Mouse (Mus musculus): ENCODE results near the gene Mpg. TPM values are rescaled to one million over a fixed set of nuclear protein-coding genes. Genes with fewer than 3 reads are reported as not detected.

The Mpg gene
- total RNA-seq, 2 experiments from 2014 or later = 6.7 TPM

DNA sequence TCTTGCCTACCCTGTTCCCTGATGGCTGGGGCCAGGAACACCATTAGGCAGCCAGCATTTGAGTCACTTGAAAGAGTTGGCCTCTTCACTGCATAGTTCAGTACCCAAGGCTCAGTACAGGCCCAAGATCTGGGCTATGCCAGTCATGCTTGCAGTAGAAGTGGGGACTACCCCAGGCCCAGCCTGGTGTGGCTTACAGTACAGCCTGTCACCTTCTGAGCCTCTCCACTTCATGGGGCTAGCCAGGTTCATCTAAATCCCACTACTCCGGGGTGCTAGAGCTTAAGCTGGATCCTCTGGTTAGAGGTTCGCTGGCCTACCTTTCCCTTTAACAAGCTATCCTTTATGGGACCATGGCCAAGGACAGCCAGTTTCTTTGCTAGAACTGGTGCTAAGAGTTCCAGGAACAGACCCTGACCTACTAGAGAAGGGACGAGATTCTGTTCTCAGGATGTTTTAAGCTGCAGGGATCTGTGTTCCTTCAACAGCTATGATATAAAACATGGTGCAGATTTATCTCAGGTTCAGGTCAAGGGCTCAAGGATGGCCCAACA is 2.1 kb downstream of the Mpg start:
- intact Hi-C loops (cut with DNase I) = no loop called here
- DNase-seq = no peak

DNA sequence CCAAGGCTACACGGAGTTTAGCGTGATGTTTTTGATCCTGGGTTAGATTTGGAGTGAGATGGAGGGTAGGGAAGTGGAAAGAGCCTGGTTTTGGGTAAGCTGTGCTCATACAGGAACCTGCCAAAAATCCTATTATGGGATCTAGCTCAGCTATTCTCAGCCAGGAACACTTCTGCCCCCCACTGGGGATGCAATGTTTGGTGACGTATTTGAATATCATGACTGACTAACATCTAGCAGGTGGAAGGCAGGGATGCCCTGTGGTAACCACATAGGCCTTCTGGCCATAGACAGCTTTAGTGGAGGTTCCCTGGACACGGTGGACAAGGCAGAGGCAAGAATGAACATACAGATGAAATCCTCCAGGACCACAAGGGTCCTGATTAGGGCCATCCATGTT is 3.9 kb downstream of the Mpg start:
- DNase-seq = no peak
- intact Hi-C loops (cut with DNase I) = no loop called here

DNA sequence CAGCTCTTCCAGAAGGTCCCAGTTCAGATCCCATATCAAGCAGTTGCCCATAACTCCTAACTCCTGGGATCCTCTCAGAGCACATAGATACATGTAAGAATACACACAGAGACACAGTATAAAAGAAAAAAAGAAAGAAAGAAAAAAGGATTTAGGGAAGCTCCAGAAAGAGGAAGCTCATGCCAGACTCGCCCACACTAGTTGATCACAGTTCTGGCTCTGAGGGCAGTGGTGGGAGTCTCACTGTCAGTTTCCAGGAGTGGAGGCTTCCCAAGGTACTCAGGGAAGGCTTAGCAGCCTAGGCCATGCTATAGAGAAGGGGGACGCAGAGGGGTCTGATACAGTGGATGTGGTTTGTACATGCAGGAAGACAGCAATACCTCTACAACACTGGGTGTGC is 4.8 kb downstream of the Mpg start:
- no peak for DNase-seq

DNA sequence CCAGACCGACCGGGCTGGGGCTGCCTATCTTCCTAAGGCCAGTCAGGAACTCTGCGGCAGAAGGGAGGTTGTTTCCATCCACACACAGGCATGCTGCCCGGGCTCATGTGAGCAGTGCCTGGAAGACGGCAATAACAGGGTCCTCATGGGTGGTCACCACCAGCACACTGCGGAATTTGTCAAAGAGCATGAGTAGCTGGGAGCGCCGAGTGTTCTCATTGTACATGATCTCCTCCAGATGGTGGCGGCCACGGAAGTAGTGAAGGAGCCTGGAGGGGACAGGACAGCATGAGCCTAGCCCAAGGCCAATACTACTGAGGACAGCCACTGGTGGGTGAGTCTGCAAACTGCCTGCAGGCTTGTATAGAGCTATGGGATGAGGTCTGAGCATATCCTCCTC is 6.5 kb downstream of the Mpg start:
- intact Hi-C loops (cut with DNase I) = no loop called here
- DNase-seq = peak in 1 of 2 experiments; percentile 2

More for the DNA sequence above, 4.8 kb downstream of the Mpg start:
- intact Hi-C loops (cut with DNase I) = no loop called here

DNA sequence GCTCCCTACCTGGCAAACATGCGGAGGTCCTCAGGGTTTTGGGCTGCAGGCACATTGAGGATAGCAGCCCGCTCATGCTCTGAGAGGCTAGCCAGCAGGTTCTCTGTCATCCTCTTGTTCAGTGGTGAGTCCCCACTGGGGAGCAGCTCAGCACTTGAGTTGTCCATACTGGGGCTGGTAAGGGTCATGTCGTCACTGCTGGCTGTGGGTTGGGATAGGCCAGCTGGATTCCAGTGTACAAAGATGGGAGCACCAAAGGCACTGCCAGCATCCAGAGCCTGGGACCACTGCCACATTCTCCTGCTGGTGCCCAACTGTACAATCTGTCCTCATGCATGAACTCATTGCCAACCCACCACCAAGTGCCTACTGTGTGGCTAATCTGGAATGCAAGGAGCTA is 7.6 kb downstream of the Mpg start:
- DNase-seq = no peak
- intact Hi-C loops (cut with DNase I) = no loop called here

DNA sequence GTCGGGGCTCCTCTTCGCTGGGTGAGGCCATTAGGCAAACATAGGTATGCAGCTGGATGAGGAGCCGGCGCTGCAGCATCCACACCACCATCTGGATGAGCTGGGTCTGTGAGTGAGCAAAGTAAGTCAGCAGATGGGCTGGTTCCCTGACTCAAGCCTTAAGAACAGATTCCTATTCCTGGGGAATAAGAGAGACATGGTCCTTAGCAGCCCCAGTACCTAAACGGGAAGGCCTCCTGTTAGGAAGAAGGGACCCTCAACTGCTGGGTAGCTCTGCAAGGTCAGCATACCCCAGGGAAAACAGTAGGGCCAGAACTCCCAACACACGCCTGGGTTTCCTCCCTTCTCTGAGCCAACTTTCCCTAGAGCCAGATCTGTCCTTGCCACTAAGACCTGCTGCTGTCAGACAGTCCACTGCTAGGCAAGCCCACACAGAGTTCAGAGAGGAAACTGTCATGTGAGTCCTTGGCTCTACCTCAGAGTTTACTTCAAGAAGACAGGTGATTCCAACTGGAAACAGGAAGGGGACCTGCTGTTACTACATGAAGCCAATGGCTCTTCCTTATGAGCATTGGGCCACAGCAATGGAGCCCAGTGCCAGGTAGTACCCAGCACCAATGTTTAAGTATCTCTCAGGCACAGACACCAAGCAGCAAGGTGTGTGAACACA is 8.6 kb downstream of the Mpg start:
- intact Hi-C loops (cut with DNase I) = loop anchor here (5.0 kb wide), 1 partner anchor 52 kb away; the partner anchor contains the start of gene Hbq1b
- no peak for DNase-seq

DNA sequence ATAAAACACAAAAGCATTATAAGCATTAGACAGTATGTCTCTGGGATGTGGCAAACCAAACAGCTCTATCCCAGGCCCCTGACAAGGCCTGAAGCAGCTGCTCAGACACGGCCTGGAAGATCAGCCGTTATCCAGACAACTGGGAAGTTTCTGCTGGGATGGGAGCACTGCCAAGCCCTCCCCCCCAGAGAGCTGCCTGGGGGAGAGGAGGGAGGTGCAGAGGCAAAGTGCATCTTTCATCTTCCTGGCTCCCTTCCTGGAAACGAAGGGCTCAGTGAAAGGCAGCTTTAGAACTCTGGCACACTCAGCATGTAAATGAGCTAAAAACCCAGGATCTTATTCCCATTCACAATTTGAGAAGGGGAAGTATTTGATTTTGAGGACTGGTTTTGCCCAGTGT is 9.3 kb downstream of the Mpg start:
- intact Hi-C loops (cut with DNase I) = loop anchor here (5.0 kb wide), 1 partner anchor 52 kb away; the partner anchor contains the start of gene Hbq1b
- peak; percentile 58 to 59 for DNase-seq

DNA sequence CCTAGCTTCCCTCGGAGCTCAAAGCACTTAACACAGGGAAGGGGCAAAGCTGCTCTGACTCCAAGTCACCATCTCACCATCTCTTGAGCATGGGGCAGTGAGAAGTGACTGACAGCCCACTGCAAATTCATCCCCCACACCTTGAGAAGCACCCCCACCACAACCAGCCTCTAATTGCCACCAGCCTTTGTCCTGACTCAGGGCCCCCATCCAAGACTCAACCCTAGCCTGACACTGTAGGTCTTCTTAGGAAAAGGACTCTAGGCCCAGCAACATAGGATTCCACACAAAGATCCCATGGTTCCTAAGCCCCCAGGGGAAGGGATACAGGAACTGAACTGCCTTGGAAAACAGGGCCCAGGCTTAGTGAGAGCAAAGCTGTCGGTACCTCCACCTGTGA is 9.8 kb downstream of the Mpg start:
- intact Hi-C loops (cut with DNase I) = loop anchor here (5.0 kb wide), 1 partner anchor 51 kb away; the partner anchor contains the start of gene Hbq1b
- DNase-seq = no peak

DNA sequence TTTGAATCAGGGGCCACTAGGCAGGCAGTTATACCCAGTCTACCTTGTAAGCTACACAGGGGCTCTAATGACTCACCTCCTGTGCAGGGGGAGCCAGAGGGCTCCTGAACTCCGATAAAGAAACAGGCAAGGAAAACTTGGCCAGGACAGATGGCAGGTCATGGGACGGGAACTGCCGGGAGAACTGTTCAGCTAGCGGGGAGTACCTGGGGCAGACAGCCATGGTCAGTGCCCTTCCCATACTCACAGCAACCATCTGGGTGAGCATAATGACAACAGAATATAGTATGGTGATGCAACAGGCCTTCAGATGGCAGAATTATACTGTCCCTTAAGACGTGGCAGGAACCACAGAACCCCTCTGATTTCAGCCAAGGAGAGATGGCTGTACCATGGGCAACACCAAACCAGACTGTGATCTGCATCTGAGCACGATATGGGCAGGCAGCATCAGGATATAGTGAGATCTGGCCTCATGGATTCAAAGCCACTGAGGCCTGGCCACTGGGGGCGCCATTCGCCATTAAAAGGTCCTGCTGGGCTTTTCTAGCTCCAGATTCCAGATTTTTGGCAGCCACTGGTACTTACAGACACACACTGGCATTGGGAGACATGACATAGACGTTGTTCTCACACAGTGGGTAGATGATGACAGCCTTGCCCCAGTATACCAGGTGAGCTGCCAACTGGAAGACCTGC is 10.6 kb downstream of the Mpg start:
- intact Hi-C loops (cut with DNase I) = loop anchor here (5.0 kb wide), 1 partner anchor 50 kb away; the partner anchor contains the start of gene Hbq1b
- peak; percentile 50 to 70 for DNase-seq

DNA sequence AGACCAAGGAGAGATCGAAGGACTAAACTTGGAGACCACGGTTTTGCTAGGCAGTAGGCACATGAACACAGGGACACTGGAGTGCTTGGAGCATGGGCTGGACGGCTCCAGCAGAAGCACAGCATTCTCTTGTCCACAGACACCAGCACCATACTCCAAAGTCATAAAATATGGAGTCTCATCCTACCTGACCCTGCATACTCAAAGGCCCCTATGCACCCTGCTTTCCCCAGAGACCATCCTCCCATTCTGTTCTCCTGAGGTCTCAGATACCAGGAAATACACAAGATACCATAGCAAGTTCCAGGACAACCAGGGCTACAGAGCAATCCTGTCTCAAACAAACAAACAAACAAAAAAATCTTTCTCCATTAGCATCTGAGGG is 11.1 kb downstream of the Mpg start:
- intact Hi-C loops (cut with DNase I) = loop anchor here (5.0 kb wide), 1 partner anchor 50 kb away; the partner anchor contains the start of gene Hbq1b
- DNase-seq = no peak

DNA sequence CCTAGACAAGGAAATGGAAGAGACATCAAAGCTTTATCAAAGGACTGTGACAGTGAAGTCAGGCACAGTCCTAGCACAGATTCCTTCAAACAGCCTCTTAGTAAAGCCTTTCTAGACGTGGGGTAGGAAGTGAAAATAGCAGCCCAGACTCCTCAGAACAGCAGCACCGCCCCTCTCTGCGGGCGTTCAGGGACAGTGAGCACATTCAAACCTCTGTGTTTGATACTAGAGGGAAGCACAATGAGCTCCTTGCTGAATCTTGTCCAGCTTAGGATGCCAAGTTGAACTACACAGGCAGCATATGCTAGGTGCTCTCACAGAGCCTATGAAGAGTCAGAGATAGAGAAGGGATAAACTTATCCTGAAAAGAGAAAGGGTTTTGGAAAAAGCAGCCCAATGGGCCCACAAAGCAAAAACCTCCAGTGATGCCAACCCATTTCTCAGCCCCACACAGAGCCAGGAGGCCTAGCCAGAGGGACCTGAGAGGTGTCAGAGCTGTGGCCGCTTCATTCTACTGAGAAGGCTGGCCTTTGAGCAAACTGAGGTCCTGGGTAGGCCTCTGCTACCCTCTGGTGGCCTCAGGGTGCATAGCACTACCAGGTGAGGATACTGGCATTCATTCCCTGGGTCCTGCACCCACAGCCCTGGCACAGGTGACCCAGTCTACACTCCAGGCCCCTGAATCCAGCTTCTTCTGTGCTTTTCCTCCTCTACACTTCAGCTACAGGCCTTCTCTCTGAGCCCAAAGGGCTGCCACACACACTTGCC is 12.0 kb downstream of the Mpg start:
- intact Hi-C loops (cut with DNase I) = loop anchor here (1.0 to 5.0 kb wide), 3 partner anchors 21 to 56 kb away; partner anchors contain the start of gene Hbq1b
- peak; percentile 80 to 81 for DNase-seq

DNA sequence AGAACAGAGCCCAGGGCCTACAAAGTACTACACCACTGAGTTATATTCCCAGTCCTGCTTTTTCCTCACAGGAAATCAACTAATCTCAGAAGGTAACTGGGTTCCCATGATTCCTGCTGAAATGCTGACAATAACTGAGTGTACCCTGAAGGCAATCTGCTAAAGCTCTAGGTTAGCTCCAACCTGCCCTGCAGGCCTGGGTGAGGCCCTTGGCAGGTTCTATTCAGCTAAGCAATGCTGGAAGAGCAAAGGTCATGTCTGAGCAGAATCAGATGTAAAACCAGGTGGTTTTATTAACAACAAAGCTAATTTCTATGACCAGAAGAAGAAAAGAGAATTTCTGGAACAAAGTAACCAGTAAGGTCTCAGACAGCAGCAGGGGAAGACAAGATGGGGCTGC is 15.1 kb downstream of the Mpg start:
- DNase-seq = no peak
- intact Hi-C loops (cut with DNase I) = loop anchor here (5.0 kb wide), 1 partner anchor 34 kb away; the partner anchor contains the start of gene Snrnp25

DNA sequence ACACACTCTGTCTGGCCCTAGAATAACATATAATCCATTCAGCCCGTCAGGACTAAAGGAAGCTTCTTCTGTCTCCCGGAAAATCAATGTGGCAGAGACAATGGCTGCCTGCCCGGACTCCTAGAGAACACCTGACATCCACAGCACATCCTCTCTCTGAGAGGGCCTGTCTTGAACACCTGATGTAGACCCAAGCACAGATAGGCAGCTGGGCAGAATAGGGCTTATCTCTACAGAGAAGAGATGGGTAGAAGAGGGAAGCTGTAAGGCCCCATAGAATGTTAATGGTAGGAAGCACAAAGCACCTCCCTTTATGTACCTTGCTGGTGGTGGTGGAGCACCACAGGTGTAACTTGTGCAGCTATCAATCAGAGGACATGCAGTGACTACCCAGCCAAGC is 15.9 kb downstream of the Mpg start:
- DNase-seq = no peak
- intact Hi-C loops (cut with DNase I) = loop anchor here (5.0 kb wide), 1 partner anchor 35 kb away; the partner anchor contains the start of gene Snrnp25

DNA sequence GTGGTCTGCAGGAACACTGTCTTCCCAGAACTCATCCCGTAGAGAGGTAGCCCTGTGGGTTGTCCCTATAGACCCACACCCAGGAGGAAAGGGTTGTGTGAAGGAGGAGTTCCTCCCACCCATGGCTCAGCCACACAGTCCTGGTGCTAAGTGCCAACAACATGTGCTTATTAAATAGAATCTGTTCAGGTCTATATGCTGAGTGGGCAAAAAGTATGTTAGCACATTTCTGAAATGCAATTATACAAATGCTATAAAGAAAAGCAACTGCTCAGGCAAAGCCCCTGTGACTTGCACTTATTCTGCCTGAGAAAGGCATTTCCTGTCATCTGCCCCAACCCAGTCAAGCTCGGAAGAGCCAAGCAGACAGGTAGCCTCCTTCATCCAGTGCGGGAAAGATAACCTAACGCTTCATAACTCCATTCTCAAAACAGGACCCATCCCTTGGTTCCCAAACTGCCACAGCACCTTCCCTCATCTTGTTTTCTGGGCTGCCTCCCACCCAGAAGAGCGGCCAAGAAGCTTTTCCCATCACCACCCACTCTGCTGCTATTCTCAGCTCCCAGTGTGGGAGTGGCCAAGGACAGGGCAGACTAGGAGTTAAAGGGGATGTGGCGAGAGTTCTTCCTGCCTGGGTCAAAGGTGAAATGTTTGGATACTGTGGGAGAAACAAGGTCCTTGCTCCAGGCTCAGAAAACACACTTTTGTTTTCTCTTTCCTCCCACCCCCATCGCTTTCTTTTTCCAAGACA is 17.1 kb downstream of the Mpg start:
- intact Hi-C loops (cut with DNase I) = loop anchor here (5.0 kb wide), 1 partner anchor 36 kb away; the partner anchor contains the start of gene Snrnp25
- DNase-seq = peak in 1 of 2 experiments; percentile 13

DNA sequence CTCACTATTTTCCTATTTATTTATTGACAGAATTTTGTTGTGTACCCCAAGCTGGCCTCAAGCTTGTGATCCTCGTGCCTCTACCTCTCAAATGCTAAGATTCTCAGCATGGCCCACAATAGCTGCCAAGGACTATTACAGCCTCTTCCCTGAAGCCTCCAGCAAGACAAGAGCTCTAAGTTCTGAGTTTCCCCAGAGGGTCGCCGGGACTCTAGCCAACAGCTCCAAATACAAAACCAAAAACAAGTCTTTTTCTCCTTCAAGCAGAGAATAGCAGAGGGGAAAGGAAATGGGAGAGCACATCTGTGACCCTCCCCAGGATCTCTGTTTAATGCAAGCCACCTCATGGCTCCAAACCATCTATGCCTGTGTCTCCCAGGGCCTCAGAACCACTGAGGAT is 17.8 kb downstream of the Mpg start:
- intact Hi-C loops (cut with DNase I) = loop anchor here (5.0 kb wide), 1 partner anchor 37 kb away; the partner anchor contains the start of gene Snrnp25
- DNase-seq = peak in 1 of 2 experiments; percentile 36

DNA sequence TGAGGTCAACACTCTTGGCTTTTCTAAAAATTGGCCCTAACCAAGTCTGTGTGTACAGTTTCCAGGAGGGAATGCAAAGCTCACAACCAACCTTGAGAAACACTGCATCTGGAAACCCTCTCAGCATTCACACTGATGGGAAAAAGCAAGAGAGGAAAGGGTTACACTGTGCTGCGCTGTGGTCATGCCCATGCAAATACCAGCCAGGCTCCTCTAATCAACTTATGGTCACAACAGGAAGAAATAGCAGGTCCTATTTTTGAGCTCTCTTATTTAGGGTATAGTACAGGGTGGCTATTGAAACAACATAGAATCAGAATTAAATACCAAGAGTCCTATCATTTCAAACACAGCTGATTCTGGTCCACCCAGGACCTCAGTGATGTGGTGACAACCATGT is 18.3 kb downstream of the Mpg start:
- intact Hi-C loops (cut with DNase I) = loop anchor here (5.0 kb wide), 1 partner anchor 37 kb away; the partner anchor contains the start of gene Snrnp25

DNA sequence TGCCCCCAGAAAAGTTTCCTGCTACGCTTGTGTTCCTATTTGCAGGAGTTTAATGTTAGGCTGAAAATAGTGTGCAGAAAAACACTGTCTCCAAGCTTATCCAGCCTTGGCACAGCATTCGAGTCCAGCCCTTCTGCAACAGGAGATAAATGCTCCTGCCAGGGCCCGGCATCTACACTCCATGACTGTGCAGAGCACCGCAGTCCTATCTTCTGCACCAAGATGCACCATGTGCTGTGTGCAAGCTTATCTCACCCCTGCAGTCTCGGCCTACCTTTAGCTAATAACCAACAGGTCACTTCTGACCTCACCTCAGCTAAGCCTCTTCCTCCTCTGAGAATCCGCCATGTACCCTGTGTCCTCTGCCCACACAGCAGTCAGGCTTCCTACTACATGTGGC is 19.3 kb downstream of the Mpg start:
- intact Hi-C loops (cut with DNase I) = no loop called here
- no peak for DNase-seq

More for the DNA sequence above, 18.3 kb downstream of the Mpg start:
- no peak for DNase-seq

DNA sequence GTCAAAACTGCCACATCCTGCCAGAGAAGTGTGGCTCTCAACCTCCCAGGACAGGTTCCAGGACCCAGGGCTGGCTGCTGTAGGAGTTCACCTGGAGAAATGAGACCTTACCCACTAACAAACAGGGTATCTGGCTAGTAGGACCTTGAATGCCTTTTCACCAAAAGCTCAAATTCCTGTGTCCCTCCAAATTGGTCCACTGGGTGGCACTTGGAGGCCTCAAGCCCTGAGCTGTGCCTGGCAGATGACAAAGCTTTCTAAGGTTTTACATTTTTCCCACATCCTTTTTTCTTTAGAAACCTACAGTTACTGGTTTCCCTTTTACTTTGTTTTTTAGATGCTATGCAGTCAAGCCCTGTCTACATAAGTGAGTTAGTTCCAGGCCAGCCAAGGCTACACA is 20.8 kb downstream of the Mpg start:
- intact Hi-C loops (cut with DNase I) = no loop called here
- no peak for DNase-seq

DNA sequence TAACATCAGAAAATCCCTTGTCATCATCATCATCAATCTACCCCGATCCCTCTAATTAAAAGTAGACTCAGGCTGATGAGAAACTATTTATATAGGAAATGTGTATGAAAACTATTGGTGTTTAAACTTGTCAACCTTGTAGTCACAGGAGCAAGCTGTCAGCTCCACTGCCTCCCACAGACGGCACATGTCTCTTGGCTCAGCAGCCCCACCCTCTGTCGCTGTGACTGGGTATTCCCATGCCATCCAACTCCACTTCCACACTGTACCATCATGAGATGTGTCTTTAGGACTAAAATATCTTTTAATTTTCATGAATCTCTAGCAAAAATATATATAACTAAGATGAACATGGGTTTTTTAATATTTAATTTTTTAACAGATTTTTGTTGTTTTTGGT is 22.0 kb downstream of the Mpg start:
- DNase-seq = no peak
- intact Hi-C loops (cut with DNase I) = no loop called here

Data from heart, postnatal 36 days (tissue).